Mouse (Mus musculus) left cerebral cortex, postnatal 10 days (tissue): ENCODE measurements around the gene Gm11168. TPM values are rescaled to one million over a fixed set of nuclear protein-coding genes. Genes with fewer than 3 reads are reported as not detected.
"Not testable (repeated sequence)": the region's sequence is repeated elsewhere in the genome, so short reads cannot be mapped to it uniquely, and the experiment has no call there.

Experiments
- DNase-seq, 2 experiments: peaks; one replicate each; pipeline ENCODE4 v3.0.0; 2021 to 2022; ENCODE audit warnings: low spot score in 2 of 2, mixed read lengths in 1 of 2; ENCODE audit errors: extremely low spot score in 1 of 2
- intact Hi-C: fragments of 180-260 bp; cut with DNase I; formaldehyde crosslinking; loops from one replicate; pipeline ENCODE4 v1.15.1; 2025
- total RNA-seq, 2 experiments: library from RNA; stranded (reverse); gene quantifications; 2 replicates each; pipeline ENCODE4 v1.2.3; 2021

Gm11168 gene
- total RNA-seq: not detected

DNA sequence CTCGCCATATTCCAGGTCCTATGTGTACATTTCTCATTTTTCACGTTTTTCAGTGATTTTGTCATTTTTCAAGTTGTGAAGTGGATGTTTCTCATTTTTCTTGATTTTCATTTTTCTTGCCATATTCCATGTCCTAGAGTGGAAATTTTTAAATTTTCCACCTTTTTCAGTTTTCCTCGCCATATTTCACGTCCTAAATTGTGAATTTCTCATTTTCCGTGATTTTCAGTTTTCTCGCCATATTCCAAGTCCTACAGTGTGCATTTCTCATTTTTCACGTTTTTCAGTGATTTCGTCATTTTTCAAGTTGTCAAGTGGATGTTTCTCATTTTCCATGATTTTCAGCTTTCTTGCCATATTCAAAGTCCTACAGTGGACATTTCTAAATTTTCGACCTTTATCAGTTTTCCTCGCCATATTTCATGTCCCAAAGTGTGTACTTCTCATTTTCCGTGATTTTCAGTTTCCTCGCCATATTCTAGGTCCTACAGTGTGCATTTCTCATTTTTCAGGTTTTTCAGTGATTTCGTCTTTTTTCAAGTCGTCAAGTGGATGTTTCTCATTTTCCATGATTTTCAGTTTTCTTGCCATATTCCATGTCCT, at the start of gene Gm11168:
Gene Gm11168, plus strand, starts transcription at position 553 of the 603 bp plus-strand sequence.
- intact Hi-C loops, DNase-seq: not testable (repeated sequence)

DNA sequence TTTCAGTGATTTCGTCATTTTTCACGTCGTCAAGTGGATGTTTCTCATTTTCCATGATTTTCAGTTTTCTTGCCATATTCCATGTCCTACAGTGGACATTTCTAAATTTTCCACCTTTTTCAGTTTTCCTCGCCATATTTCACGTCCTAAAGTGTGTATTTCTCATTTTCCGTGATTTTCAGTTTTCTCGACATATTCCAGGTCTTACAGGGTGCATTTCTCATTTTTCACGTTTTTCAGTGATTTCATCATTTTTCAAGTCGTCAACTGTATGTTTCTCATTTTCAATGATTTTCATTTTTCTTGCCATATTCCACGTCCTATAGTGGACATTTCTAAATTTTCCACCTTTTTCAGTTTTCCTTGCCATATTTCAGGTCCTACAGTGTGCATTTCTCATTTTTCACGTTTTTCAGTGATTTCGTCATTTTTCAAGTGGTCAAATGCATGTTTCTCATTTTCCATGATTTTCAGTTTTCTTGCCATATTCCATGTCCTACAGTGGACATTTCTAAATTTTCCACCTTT, 2.6 kb upstream of the Gm11168 start, which contains the start of gene Gm10722:
Gene Gm10722, plus strand, starts transcription at position 478 of the 528 bp plus-strand sequence.
- DNase-seq: peak in 1 of 2 experiments; percentile 1
- intact Hi-C loops: not testable (repeated sequence)

DNA sequence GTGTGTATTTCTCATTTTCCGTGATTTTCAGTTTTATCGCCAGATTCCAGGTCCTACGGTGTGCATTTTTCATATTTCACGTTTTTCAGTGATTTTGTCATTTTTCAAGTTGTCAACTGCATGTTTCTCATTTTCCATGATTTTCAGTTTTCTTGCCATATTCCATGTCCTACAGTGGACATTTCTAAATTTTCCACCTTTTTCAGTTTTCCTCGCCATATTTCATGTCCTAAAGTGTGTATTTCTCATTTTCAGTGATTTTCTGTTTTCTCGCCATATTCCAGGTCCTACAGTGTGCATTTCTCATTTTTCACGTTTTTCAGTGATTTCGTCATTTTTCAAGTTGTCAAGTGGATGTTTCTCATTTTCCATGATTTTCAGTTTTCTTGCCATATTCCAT, 2.1 kb upstream of the Gm11168 start:
- peak in 1 of 2 experiments; percentile 38 for DNase-seq
- intact Hi-C loops: not testable (repeated sequence)

DNA sequence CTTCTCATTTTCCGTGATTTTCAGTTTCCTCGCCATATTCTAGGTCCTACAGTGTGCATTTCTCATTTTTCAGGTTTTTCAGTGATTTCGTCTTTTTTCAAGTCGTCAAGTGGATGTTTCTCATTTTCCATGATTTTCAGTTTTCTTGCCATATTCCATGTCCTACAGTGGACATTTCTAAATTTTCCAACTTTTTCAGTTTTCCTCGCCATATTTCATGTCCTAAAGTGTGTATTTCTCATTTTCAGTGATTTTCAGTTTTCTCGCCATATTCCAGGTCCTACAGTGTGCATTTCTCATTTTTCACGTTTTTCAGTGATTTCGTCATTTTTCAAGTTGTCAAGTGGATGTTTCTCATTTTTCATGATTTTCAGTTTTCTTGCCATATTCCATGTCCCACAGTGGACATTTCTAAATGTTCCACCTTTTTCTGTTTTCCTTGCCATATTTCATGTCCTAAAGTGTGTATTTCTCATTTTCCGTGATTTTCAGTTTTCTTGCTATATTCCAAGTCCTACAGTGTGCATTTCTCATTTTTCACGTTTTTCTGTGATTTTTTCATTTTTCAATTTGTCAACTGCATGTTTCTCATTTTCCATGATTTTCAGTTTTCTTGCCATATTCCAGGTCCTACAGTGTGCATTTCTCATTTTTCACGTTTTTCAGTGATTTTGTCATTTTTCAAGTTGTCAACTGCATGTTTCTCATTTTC, 1.0 kb upstream of the Gm11168 start:
- peak; percentile 87 to 100 for DNase-seq
- intact Hi-C loops: not testable (repeated sequence)

DNA sequence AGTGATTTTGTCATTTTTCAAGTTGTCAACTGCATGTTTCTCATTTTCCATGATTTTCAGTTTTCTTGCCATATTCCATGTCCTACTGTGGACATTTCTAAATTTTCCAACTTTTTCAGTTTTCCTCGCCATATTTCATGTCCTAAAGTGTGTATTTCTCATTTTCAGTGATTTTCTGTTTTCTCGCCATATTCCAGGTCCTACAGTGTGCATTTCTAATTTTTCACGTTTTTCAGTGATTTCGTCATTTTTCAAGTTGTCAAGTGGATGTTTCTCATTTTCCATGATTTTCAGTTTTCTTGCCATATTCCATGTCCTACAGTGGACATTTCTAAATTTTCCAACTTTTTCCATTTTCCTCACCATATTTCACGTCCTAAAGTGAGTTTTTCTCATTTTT, 3.0 kb downstream of the Gm11168 start:
- intact Hi-C loops: not testable (repeated sequence)

DNA sequence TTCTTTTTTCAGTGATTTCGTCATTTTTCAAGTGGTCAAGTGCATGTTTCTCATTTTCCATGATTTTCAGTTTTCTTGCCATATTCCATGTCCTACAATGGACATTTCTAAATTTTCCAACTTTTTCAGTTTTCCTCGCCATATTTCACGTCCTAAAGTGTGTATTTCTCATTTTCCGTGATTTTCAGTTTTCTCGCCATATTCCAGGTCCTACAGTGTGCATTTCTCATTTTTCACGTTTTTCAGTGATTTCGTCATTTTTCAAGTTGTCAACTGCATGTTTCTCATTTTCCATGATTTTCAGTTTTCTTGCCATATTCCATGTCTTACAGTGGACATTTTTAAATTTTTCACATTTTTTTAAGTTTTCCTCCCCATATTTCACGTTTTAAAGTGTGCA, 3.5 kb downstream of the Gm11168 start:
- intact Hi-C loops: not testable (repeated sequence)
- peak; percentile 40 to 97 for DNase-seq

More for the DNA sequence above, 3.0 kb downstream of the Gm11168 start:
- DNase-seq: not testable (repeated sequence)

DNA sequence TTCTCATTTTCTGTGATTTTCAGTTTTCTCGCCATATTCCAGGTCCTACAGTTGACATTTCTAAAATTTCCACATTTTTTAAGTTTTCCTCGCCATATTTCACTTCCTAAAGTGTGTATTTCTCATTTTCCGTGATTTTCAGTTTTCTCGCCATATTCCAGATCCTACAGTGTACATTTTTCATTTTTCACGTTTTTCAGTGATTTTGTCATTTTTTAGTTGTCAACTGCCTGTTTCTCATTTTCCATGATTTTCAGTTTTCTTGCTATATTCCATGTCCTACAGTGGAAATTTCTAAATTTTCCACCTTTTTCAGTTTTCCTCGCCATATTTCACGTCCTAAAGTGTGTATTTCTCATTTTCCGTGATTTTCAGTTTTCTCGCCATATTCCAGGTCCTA, 4.1 kb downstream of the Gm11168 start:
- DNase-seq, intact Hi-C loops: not testable (repeated sequence)

DNA sequence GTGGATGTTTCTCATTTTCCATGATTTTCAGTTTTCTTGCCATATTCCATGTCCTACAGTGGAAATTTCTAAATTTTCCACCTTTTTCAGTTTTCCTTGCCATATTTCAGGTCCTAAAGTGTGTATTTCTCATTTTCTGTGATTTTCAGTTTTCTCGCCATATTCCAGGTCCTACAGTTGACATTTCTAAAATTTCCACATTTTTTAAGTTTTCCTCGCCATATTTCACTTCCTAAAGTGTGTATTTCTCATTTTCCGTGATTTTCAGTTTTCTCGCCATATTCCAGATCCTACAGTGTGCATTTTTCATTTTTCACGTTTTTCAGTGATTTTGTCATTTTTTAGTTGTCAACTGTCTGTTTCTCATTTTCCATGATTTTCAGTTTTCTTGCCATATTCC, 6.2 kb downstream of the Gm11168 start:
- DNase-seq, intact Hi-C loops: not testable (repeated sequence)

DNA sequence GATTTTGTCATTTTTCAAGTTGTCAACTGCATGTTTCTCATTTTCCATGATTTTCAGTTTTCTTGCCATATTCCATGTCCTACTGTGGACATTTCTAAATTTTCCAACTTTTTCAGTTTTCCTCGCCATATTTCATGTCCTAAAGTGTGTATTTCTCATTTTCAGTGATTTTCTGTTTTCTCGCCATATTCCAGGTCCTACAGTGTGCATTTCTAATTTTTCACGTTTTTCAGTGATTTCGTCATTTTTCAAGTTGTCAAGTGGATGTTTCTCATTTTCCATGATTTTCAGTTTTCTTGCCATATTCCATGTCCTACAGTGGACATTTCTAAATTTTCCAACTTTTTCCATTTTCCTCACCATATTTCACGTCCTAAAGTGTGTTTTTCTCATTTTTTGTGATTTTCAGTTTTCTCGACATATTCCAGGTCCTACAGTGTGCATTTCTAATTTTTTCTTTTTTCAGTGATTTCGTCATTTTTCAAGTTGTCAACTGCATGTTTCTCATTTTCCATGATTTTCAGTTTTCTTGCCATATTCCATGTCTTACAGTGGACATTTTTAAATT, 9.0 kb downstream of the Gm11168 start:
- DNase-seq, intact Hi-C loops: not testable (repeated sequence)

DNA sequence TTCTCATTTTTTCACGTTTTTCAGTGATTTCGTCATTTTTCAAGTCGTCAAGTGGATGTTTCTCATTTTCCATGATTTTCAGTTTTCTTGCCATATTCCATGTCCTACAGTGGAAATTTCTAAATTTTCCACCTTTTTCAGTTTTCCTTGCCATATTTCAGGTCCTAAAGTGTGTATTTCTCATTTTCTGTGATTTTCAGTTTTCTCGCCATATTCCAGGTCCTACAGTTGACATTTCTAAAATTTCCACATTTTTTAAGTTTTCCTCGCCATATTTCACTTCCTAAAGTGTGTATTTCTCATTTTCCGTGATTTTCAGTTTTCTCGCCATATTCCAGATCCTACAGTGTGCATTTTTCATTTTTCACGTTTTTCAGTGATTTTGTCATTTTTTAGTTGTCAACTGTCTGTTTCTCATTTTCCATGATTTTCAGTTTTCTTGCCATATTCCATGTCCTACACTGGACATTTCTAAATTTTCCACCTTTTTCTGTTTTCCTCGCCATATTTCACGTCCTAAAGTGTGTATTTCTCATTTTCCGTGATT, 9.7 kb downstream of the Gm11168 start, which contains the start of gene Gm10721:
Gene Gm10721, plus strand, starts transcription at position 408 of the 547 bp plus-strand sequence.
- DNase-seq, intact Hi-C loops: not testable (repeated sequence)

DNA sequence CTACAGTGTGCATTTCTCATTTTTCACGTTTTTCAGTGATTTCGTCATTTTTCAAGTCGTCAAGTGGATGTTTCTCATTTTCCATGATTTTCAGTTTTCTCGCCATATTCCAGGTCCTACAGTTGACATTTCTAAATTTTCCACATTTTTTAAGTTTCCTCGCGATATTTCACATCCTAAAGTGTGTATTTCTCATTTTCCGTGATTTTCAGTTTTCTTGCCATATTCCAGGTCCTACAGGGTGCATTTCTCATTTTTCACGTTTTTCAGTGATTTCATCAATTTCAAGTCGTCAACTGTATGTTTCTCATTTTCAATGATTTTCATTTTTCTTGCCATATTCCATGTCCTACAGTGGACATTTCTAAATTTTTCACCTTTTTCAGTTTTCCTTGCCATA, 12.2 kb downstream of the Gm11168 start, which contains the start of gene Gm10720:
Gene Gm10720, plus strand, starts transcription at position 301 of the 400 bp plus-strand sequence.
- intact Hi-C loops, DNase-seq: not testable (repeated sequence)

DNA sequence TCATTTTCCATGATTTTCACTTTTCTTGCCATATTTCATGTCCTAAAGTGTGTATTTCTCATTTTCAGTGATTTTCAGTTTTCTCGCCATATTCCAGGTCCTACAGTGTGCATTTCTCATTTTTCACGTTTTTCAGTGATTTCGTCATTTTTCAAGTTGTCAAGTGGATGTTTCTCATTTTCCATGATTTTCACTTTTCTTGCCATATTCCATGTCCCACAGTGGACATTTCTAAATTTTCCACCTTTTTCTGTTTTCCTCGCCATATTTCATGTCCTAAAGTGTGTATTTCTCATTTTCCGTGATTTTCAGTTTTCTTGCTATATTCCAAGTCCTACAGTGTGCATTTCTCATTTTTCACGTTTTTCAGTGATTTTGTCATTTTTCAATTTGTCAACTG, 12.8 kb downstream of the Gm11168 start:
- not testable (repeated sequence) for DNase-seq

DNA sequence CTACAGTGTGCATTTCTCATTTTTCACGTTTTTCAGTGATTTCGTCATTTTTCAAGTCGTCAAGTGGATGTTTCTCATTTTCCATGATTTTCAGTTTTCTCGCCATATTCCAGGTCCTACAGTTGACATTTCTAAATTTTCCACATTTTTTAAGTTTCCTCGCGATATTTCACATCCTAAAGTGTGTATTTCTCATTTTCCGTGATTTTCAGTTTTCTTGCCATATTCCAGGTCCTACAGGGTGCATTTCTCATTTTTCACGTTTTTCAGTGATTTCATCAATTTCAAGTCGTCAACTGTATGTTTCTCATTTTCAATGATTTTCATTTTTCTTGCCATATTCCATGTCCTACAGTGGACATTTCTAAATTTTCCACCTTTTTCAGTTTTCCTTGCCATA, 14.0 kb downstream of the Gm11168 start, which contains the start of gene Gm10719:
Gene Gm10719, plus strand, starts transcription at position 301 of the 400 bp plus-strand sequence.
- intact Hi-C loops: not testable (repeated sequence)

More for the DNA sequence above, 12.8 kb downstream of the Gm11168 start:
- intact Hi-C loops: not testable (repeated sequence)

DNA sequence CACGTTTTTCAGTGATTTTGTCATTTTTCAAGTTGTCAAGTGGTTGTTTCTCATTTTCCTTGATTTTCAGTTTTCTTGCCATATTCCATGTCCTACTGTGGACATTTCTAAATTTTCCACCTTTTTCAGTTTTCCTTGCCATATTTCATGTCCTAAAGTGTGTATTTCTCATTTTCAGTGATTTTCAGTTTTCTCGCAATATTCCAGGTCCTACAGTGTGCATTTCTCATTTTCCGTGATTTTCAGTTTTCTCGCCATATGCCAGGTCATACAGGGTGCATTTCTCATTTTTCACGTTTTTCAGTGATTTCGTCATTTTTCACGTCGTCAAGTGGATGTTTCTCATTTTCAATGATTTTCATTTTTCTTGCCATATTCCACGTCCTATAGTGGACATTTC, 15.8 kb downstream of the Gm11168 start:
- intact Hi-C loops: not testable (repeated sequence)
- DNase-seq: peak in 1 of 2 experiments; percentile 47

More for the DNA sequence above, 14.0 kb downstream of the Gm11168 start, which contains the start of gene Gm10719:
- not testable (repeated sequence) for DNase-seq

DNA sequence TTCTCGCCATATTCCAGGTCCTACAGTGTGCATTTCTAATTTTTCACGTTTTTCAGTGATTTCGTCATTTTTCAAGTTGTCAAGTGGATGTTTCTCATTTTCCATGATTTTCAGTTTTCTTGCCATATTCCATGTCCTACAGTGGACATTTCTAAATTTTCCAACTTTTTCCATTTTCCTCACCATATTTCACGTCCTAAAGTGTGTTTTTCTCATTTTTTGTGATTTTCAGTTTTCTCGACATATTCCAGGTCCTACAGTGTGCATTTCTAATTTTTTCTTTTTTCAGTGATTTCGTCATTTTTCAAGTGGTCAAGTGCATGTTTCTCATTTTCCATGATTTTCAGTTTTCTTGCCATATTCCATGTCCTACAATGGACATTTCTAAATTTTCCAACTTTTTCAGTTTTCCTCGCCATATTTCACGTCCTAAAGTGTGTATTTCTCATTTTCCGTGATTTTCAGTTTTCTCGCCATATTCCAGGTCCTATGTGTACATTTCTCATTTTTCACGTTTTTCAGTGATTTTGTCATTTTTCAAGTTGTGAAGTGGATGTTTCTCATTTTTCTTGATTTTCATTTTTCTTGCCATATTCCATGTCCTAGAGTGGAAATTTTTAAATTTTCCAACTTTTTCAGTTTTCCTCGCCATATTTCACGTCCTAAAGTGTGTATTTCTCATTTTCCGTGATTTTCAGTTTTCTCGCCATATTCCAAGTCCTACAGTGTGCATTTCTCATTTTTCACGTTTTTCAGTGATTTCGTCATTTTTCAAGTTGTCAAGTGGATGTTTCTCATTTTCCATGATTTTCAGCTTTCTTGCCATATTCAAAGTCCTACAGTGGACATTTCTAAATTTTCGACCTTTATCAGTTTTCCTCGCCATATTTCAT, 16.9 kb downstream of the Gm11168 start:
- intact Hi-C loops: not testable (repeated sequence)
- DNase-seq: peak; percentile 43 to 77

DNA sequence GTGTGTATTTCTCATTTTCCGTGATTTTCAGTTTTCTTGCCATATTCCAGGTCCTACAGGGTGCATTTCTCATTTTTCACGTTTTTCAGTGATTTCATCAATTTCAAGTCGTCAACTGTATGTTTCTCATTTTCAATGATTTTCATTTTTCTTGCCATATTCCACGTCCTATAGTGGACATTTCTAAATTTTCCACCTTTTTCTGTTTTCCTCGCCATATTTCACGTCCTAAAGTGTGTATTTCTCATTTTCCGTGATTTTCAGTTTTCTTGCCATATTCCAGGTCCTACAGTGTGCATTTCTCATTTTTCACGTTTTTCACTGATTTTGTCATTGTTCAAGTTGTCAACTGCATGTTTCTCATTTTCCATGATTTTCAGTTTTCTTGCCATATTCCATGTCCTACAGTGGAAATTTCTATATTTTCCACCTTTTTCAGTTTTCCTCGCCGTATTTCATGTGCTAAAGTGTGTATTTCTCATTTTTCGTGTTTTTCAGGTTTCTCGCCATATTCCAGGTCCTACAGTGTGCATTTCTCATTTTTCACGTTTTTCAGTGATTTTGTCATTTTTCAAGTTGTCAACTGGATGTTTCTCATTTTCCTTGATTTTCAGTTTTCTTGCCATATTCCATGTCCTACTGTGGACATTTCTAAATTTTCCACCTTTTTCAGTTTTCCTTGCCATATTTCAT, 19.3 kb downstream of the Gm11168 start:
- DNase-seq: peak; percentile 61 to 86

DNA sequence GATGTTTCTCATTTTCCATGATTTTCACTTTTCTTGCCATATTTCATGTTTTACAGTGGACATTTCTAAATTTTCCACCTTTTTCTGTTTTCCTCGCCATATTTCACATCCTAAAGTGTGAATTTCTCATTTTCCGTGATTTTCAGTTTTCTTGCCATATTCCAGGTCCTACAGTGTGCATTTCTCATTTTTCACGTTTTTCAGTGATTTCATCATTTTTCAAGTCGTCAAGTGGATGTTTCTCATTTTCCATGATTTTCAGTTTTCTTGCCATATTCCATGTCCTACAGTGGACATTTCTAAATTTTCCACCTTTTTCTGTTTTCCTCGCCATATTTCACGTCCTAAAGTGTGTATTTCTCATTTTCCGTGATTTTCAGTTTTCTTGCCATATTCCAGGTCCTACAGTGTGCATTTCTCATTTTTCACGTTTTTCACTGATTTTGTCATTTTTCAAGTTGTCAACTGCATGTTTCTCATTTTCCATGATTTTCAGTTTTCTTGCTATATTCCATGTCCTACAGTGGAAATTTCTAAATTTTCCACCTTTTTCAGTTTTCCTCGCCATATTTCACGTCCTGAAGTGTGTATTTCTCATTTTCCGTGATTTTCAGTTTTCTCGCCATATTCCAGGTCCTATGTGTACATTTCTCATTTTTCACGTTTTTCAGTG, 20.3 kb downstream of the Gm11168 start, which contains the start of gene Gm10718:
Gene Gm10718, plus strand, starts transcription at position 236 of the 673 bp plus-strand sequence.
- DNase-seq: peak in 1 of 2 experiments; percentile 26
- intact Hi-C loops: not testable (repeated sequence)

More for the DNA sequence above, 19.3 kb downstream of the Gm11168 start:
- intact Hi-C loops: not testable (repeated sequence)
